Mouse (Mus musculus) Muller cell, postnatal 12 days (primary cell): ENCODE measurements around the gene Ociad2.
A peak's percentile ranks its signal among the peaks of the same experiment; 100 is the strongest.

Experiments used
- DNase-seq: peaks from one replicate; pipeline ENCODE4 v3.0.0-alpha.2; 2015; ENCODE audit errors: inconsistent ontology term

Gene Ociad2

GRCm38 (mm10) chr5:73340723-73341235, at the start of gene Ociad2:
Gene Ociad2 (minus strand): TSS chr5:73341028.
- no peak for DNase-seq

DNA sequence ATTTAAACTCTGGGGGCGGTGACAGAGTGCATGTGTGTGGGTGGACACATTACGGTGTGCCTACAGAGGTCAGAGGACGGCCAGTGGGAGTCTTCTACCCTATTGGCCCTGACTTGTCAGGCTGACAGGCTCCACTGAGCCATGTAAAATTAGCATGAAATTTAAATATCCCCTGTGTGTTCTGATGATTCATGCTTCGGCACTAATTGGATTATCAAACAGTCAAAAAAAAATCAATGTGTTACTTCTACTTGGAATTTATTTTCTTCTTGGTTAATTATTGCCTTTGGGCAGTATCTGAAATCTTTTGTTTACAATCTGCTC, 42.8 kb upstream of the Ociad2 start:
- no peak for DNase-seq

DNA sequence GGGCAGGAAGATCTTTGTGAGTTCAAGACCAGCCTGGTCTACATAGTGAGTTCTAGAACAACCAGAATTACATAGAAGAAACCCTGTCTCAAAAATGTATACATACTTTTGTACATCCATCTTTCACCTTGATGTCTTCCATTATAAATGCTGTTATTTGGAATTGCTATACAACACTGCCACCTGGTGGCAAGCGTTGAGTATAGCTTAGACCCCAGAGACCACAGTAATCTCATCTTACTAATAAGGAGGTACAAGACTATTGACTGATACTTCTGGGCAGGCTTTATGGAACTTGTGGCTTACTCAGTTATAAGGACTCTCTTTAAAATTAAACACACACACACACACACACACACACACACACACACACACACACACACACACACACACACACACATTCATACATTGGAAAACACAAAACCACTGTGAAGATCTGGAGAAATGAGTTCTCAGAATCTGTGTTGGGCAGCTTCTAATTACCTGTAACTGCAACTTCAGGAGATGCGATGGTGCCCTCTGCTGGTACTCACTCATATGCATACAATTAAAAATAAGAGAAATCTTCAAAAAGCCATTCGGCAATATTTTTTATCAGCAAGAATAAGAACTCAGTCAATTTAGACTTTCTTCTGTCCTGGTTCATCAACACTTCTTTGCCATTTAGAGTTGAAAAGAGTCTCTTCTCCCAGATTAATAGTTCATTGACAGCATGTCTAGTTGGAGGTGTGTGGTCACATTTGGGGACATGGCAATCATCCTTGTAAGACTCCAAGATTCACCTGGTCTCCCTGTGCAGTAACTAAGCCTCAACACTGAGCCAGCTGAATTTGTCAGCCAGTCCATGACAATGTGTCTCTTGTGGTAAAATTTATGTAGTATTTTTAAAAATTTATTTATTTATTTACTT, 42.2 kb upstream of the Ociad2 start:
- DNase-seq = no peak

- DNase-seq = peak; percentile 65
Measured at GRCm38 (mm10) chr5:73381976-73382540, 41.2 kb upstream of the Ociad2 start.

GRCm38 (mm10) chr5:73381510-73381909, 40.7 kb upstream of the Ociad2 start:
- DNase-seq = no peak

DNA sequence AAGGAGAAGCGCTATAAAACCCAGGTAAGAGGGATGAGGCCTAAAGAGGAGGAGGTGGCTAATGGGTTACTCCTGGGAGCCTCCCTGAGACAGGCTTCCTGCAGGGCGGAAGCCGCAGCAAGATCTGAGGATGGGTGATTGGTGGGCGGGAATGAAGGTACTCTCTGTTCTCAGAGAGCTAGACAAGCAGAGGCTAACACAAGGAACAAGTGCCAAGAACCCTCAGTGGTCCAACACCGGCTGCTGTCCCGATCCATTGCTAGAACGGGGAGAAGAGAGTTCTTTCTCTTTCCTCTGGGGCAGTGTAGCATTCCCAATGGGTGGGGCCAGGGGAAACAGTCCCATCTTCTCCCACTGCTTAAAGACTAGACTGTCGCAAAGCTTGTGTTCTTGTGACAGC, 40.0 kb upstream of the Ociad2 start:
- no peak for DNase-seq

- DNase-seq = peak; percentile 64
Measured at GRCm38 (mm10) chr5:73379908-73380307, 39.1 kb upstream of the Ociad2 start.

DNA sequence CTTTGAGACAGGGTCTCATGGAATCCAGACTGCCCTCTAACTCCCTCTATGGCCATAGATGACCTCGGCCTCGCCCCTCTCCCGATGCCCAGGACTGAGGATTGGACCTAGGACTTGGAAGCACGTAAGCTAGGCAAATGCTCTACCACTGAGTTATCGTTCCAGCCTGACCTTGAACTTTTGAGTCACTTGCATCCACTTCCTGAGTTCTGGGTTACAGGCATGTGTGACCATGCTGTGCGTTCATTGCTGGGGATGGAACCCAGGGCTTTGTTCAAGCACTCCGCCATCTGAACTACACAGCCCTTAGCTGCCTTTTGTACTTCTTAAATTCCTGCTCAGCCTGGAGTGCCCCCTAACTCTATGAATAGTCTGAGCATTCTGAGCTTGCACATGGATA, 35.7 kb upstream of the Ociad2 start:
- no peak for DNase-seq

- no peak for DNase-seq
Measured at GRCm38 (mm10) chr5:73376041-73376440, 35.2 kb upstream of the Ociad2 start.

DNA sequence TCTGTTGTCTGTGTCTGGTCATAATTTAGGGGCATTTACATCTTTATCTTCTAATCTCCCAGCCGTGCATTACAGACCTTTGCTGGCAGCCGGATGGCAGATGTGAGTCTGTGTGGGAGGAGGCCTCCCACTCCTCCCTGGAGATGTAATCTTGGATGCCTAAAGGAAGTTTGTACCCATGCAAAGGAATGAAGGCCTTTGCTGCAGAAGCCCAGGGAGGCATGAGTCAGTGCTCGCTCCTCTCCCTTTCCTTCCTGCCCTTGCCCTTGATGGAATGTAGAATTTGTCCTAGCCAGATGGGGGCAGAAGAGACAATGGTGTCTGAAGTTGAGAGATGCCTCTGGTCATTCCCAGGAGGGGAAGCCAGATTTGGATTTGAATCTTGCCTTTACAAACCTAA, 32.4 kb upstream of the Ociad2 start:
- no peak for DNase-seq

GRCm38 (mm10) chr5:73372601-73373000, 31.8 kb upstream of the Ociad2 start:
- DNase-seq = no peak

DNA sequence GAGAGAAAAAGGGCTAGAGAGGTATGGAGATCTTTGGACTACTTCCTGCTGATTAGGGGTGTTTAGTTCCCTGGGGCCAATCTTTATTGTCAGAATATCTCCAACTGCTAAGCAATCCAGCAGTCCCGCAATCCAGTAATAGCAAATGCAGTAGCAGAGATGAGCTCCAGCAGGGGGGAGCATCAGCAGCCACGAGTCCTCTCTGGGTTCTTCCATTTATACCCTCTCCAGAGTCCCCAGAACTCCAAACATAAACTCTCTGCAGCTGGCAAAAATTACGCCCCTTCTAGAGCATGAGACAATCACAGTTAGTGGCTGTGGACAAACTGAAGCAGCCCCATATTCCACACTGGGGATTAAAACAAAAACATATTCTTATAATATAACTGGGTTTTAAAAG, 28.9 kb upstream of the Ociad2 start:
- DNase-seq = no peak

- DNase-seq = no peak
Measured at GRCm38 (mm10) chr5:73368845-73369447, 28.1 kb upstream of the Ociad2 start.

DNA sequence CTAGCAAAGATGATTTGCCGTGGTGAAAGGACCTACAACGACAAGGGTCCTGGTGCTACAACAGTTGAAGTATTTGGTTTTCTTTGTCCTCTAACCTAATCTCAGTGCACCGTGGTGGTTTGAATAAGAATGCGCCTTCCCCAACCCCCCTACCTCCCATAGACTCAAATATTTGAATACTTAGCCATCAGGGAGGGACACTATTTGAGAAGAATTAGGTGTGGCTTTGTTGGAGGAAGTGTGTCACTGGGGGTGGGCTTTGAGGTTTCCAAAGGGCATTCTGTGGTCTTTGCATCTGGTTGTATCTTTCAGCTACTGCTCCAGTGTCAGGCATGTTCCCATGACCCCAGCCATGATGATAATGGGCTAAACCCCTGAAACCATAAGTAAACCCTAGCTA, 27.1 kb upstream of the Ociad2 start:
- DNase-seq = no peak

- DNase-seq = no peak
Measured at GRCm38 (mm10) chr5:73364107-73364864, 23.5 kb upstream of the Ociad2 start.

DNA sequence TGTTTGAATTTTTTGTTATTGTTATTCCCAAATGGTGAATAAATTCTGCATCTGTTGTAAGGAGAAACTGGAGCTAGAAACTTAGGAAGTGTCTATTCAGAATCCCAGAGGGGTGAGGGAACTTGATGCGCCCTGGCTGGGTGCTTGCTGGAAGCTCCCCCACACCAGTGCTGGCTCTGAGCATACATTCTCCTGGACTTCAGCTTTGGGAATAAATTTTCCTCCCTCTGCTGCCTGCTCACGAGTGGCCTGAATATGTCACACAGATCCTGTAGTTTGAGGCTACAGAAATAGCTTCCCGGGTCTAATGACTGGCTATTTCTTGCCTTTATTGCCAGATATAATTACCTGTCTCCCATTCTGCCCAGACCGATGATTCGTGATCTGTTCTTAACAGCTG, 22.0 kb upstream of the Ociad2 start:
- no peak for DNase-seq

- no peak for DNase-seq
Measured at GRCm38 (mm10) chr5:73362338-73362737, 21.5 kb upstream of the Ociad2 start.

DNA sequence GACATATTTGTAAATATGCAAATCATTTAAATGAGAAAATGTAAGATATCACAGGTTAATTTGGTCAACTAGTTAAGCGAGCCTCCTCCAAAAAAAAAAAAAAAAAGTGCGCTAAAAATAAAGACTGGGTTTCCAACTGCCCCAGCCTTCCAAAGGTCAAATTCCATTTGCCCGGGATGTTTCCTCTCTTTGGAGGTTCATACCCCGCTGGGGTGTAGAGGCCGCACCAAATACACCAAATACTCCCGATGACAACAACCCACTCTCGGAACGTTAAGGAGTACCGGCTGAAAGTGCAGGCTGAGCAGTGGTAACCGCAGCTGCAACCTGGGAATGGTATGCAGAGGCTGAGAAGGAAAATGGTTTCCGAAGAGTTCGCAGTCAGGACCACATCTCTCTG, 19.4 kb upstream of the Ociad2 start:
- DNase-seq = no peak

GRCm38 (mm10) chr5:73359752-73360141, 18.9 kb upstream of the Ociad2 start:
- DNase-seq = no peak

DNA sequence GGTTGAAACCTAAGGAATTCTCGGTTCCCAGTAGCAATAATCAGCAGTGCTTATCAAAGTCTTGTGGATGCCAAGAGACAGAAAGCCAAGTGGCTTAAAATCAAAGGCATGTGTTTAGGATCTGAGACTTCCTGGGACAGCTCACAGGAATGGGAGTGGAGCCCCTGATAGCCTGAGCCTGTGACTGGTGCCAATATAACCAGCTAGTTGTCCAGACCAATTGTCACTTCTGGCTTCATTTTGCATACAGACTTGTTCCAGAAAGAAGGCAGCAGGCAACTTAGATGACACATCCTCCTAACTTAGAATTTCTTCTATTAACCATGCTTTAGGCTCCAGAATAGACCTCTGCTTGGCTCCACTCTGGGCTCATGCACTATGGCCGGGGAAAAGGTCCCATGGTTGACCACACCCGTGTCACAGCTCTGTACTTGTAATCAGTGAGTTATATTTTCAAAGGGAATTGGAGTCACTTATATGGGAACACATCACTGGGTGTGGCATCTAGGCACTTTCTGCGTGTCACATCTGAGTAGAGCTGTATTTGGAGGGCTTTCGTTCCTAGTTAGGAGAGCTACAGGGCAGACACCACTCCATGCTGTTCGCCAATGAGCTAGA, 18.4 kb upstream of the Ociad2 start:
- DNase-seq = no peak

GRCm38 (mm10) chr5:73355393-73355792, 14.6 kb upstream of the Ociad2 start:
- no peak for DNase-seq

DNA sequence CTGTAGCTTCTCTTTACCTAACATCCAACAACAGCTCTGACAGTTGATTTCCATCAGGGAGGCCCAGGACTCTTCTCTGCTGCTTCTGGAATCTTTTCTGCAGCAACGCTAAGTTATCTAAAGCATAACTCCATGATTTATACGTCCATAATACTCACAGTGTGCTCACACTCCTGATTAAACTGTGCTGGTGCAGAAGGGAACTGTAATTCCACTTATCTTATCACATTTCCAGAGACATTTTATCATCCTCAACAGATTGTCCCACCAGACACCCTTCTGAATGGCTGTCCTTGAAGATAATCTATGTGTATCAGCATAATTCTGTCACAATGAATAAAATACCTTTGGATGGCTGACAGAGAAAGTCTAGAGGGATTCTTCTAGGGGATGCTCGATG, 13.2 kb upstream of the Ociad2 start:
- DNase-seq = no peak
